Comparison of ENCODE assay signal across 33 mouse cellular contexts in the genomic region with DNA sequence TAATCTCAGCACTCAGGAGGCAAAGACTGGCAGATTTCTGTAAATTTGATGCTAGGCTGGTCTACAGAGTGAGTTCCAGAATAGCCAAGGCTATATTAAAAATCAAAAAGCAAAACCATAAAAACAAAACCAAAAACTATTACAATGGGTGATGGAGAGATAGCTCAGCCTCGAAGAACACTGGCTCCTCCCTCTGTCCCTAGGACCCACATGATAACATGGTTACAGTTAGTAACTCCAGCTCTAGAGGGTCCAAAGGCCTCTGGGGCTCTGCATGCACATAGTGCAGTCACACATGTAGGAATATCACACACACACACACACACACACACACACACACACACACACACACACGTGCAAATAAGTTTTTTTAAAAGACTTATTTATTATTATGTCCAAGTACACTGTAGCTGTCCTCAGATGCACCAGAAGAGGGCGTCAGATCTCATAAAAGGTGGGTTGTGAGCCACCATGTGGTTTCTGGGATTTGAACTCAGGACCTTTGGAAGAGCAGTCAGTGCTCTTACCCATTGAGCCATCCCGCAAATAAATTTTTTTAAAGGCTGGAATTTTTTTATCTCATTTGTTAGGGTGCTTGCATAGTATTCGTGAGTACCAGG. TPM values are rescaled to one million over a fixed set of nuclear protein-coding genes. Genes with fewer than 3 reads are reported as not detected.
DNase-seq lines count a peak whose midpoint lies in the region; ATAC-seq and TF ChIP-seq lines count a peak whose summit lies in the region.
"Had no signal": no experiment of that assay in that cellular context is flagged by ENCODE, and none has a peak within 500 bp of the region (broad histone marks: within the 10 kb centered on the region; RNA-seq: fewer than 3 reads in every experiment).

No protein-coding gene starts in this region.

- no peaks in the 10 kb centered on the region for H3K36me3 ChIP-seq in lung, postnatal 0 days (ENCODE audit: insufficient read depth, low read length)
- H3K36me3 ChIP-seq: heart, embryonic 12.5 days; hindbrain, embryonic 10.5 days; limb, embryonic 12.5 days had no signal

- H3K4me2 ChIP-seq in lung, postnatal 0 days (replicated peaks; ENCODE audit: low read depth, low read length) = no peak overlapping the region
- H3K4me2 ChIP-seq: limb, embryonic 12.5 days had no signal

- ATAC-seq in CD4-positive, CD25-positive, alpha-beta regulatory T cell, adult 4 months = no peak
- ATAC-seq in lung, postnatal 0 days = no peak
- 0 out of 2 replicates have a peak, but pooled peaks have one; percentile 13 for ATAC-seq in megakaryocyte-erythroid progenitor cell, adult 5-6 weeks (replicated peaks; ENCODE audit: low FRiP score, low TSS enrichment, poor library complexity, severe bottlenecking)
- ATAC-seq in granulocyte monocyte progenitor cell, adult 5-6 weeks (replicated peaks; ENCODE audit: poor library complexity, severe bottlenecking) = no peak
- ATAC-seq: forebrain, embryonic 14.5 days; hindbrain, embryonic 16.5 days had no signal

- H3K9ac ChIP-seq in lung, postnatal 0 days (replicated peaks; ENCODE audit: low read depth) = no peak overlapping the region
- H3K9ac ChIP-seq: heart, embryonic 12.5 days; limb, embryonic 12.5 days had no signal

- no peak for TF ChIP-seq EP300 in lung, postnatal 0 days (IDR thresholded peaks at IDR 0.05)

- H3K4me1 ChIP-seq in lung, postnatal 0 days (ENCODE audit: insufficient read depth, low read depth, low read length) = no peaks in the 10 kb centered on the region; the same call in 1 of the 2 replicates

- WGBS in lung, postnatal 0 days = 79% methylated on average over 5 of the region's 5 CpGs

- peak; percentile 35 for DNase-seq in CD4-positive, CD25-positive, alpha-beta regulatory T cell, adult 2 months (ENCODE audit: low read depth, low spot score)
- no peak for DNase-seq in lung, postnatal 0 days (ENCODE audit: low spot score)
- no peak for DNase-seq in lung, postnatal 14 days
- peak; percentile 22 for DNase-seq in MN1 (ENCODE audit: low spot score)
- DNase-seq in kidney, adult 18-20 months = no peak
- DNase-seq: cerebellum, adult 8-10 months; cerebellum, postnatal 36 days; gastrocnemius, postnatal 14 days; heart, adult 18-20 months; heart, postnatal 10 days; kidney, adult 11 months; kidney, postnatal 10 days; lung, adult 2 months; lung, postnatal 36 days; right cerebral cortex, postnatal 14 days; thymus, postnatal 36 days had no signal

- H3K4me3 ChIP-seq in lung, postnatal 0 days (ENCODE audit: low read depth, low read length) = no peak overlapping the region
- H3K4me3 ChIP-seq: hindbrain, embryonic 10.5 days; limb, embryonic 12.5 days had no signal

- H3K27me3 ChIP-seq in lung, postnatal 0 days (replicated peaks; ENCODE audit: insufficient read depth, low read length) = no peaks in the 10 kb centered on the region
- H3K27me3 ChIP-seq: CH12.LX; heart, embryonic 12.5 days; limb, embryonic 12.5 days had no signal

- TF ChIP-seq CTCF in lung, postnatal 0 days (IDR thresholded peaks at IDR 0.05) = 0 out of 2 replicates have a peak, but pooled peaks have one; percentile 16

- no peaks in the 10 kb centered on the region for H3K9me3 ChIP-seq in lung, postnatal 0 days (ENCODE audit: low read length)
- H3K9me3 ChIP-seq: heart, embryonic 12.5 days; hindbrain, embryonic 10.5 days; limb, embryonic 12.5 days had no signal

- no peak overlapping the region for H3K27ac ChIP-seq in lung, postnatal 0 days (ENCODE audit: low read length)
- H3K27ac ChIP-seq: limb, embryonic 12.5 days had no signal

RNA-seq across cellular contexts. Expression of gene Terf2, which starts 13.6 kb away (rescaled TPM):
- polyA plus RNA-seq in CD4-positive, CD25-positive, alpha-beta regulatory T cell, adult 4 months (2017; shearing (Covaris generic)) = 10 to 100 TPM; 11.8 to 14.6 TPM
- polyA plus RNA-seq in lung, postnatal 0 days (2015; fragmentation: Nextera tagmentation; extraction: Ambion mirVana) = 13.1 and 13.2 TPM in 2 replicates
- total RNA-seq in megakaryocyte-erythroid progenitor cell, adult 5-6 weeks (2014; fragmentation: Nextera tagmentation) = 48.8 and 52.7 TPM in 2 replicates
- total RNA-seq in megakaryocyte-erythroid progenitor cell, adult 5-6 weeks (2017) = 25.6 and 39.7 TPM in 2 replicates
- 39.1 and 46.7 TPM in 2 replicates for total RNA-seq in granulocyte monocyte progenitor cell, adult 5-6 weeks (2014; fragmentation: Nextera tagmentation)
- 22.3 and 26.3 TPM in 2 replicates for total RNA-seq in granulocyte monocyte progenitor cell, adult 5-6 weeks (2017)

RNA-seq across cellular contexts. Expression of gene Cyb5b, which starts 40.5 kb away (rescaled TPM):
- 10 to 100 TPM; 33.9 to 42.3 TPM for polyA plus RNA-seq in CD4-positive, CD25-positive, alpha-beta regulatory T cell, adult 4 months (2017; shearing (Covaris generic))
- polyA plus RNA-seq in lung, postnatal 0 days (2015; fragmentation: Nextera tagmentation; extraction: Ambion mirVana) = 58.4 and 63.1 TPM in 2 replicates
- 34.9 and 35.4 TPM in 2 replicates for total RNA-seq in megakaryocyte-erythroid progenitor cell, adult 5-6 weeks (2014; fragmentation: Nextera tagmentation)
- 39.3 and 46.4 TPM in 2 replicates for total RNA-seq in megakaryocyte-erythroid progenitor cell, adult 5-6 weeks (2017)
- 64.4 and 68.5 TPM in 2 replicates for total RNA-seq in granulocyte monocyte progenitor cell, adult 5-6 weeks (2014; fragmentation: Nextera tagmentation)
- total RNA-seq in granulocyte monocyte progenitor cell, adult 5-6 weeks (2017) = 59.0 and 67.4 TPM in 2 replicates

RNA-seq across cellular contexts. Expression of gene Tmed6, which starts 44.5 kb away (rescaled TPM):
- polyA plus RNA-seq in CD4-positive, CD25-positive, alpha-beta regulatory T cell, adult 4 months (2017; shearing (Covaris generic)) = not detected
- 2.3 and 2.4 TPM in 2 replicates for polyA plus RNA-seq in lung, postnatal 0 days (2015; fragmentation: Nextera tagmentation; extraction: Ambion mirVana)
- not detected in 2 replicates for total RNA-seq in megakaryocyte-erythroid progenitor cell, adult 5-6 weeks (2014; fragmentation: Nextera tagmentation)
- not detected in 2 replicates for total RNA-seq in megakaryocyte-erythroid progenitor cell, adult 5-6 weeks (2017)
- total RNA-seq in granulocyte monocyte progenitor cell, adult 5-6 weeks (2014; fragmentation: Nextera tagmentation) = not detected in 2 replicates
- not detected in 2 replicates for total RNA-seq in granulocyte monocyte progenitor cell, adult 5-6 weeks (2017)
- total RNA-seq: adrenal gland, postnatal 14 days; gastrocnemius, postnatal 14 days; heart, adult 18-20 months; heart, postnatal 10 days; layer of hippocampus, adult 18-20 months; layer of hippocampus, postnatal 25 days; left cerebral cortex, postnatal 14 days; monocyte, adult 5-6 weeks; neutrophil, adult 5-6 weeks had no signal
- polyA plus RNA-seq: brain, embryonic 14.5 days; embryonic facial prominence, embryonic 14.5 days; forebrain, embryonic 14.5 days; heart, embryonic 12.5 days; hindbrain, embryonic 10.5 days; hindbrain, embryonic 16.5 days; limb, embryonic 12.5 days had no signal

RNA-seq across cellular contexts. Expression of gene Nip7, which starts 53.2 kb away (rescaled TPM):
- 10 to 100 TPM; 63.5 to 84.9 TPM for polyA plus RNA-seq in CD4-positive, CD25-positive, alpha-beta regulatory T cell, adult 4 months (2017; shearing (Covaris generic))
- polyA plus RNA-seq in lung, postnatal 0 days (2015; fragmentation: Nextera tagmentation; extraction: Ambion mirVana) = 33.5 and 37.3 TPM in 2 replicates
- 47.4 and 67.6 TPM in 2 replicates for total RNA-seq in megakaryocyte-erythroid progenitor cell, adult 5-6 weeks (2014; fragmentation: Nextera tagmentation)
- 34.6 and 51.7 TPM in 2 replicates for total RNA-seq in megakaryocyte-erythroid progenitor cell, adult 5-6 weeks (2017)
- 53.7 and 59.8 TPM in 2 replicates for total RNA-seq in granulocyte monocyte progenitor cell, adult 5-6 weeks (2014; fragmentation: Nextera tagmentation)
- 56.1 and 67.4 TPM in 2 replicates for total RNA-seq in granulocyte monocyte progenitor cell, adult 5-6 weeks (2017)

RNA-seq across cellular contexts. Expression of gene Cog8, which starts 53.4 kb away (rescaled TPM):
- 1 to 10 TPM; 7.6 to 8.7 TPM for polyA plus RNA-seq in CD4-positive, CD25-positive, alpha-beta regulatory T cell, adult 4 months (2017; shearing (Covaris generic))
- 24.3 and 25.9 TPM in 2 replicates for polyA plus RNA-seq in lung, postnatal 0 days (2015; fragmentation: Nextera tagmentation; extraction: Ambion mirVana)
- total RNA-seq in megakaryocyte-erythroid progenitor cell, adult 5-6 weeks (2014; fragmentation: Nextera tagmentation) = 19.8 and 30.3 TPM in 2 replicates
- 22.3 and 25.9 TPM in 2 replicates for total RNA-seq in megakaryocyte-erythroid progenitor cell, adult 5-6 weeks (2017)
- total RNA-seq in granulocyte monocyte progenitor cell, adult 5-6 weeks (2014; fragmentation: Nextera tagmentation) = 17.0 and 23.7 TPM in 2 replicates
- 22.3 and 25.0 TPM in 2 replicates for total RNA-seq in granulocyte monocyte progenitor cell, adult 5-6 weeks (2017)

Comparison
In these comparisons a context has a peak if more than half of its experiments do, and no peak if none do; other contexts are left out.
1. DNase-seq: peak in CD4-positive, CD25-positive, alpha-beta regulatory T cell, adult 2 months (single experiment) and MN1 (single experiment); none in lung, postnatal 0 days (single experiment), lung, postnatal 14 days (single experiment) and kidney, adult 18-20 months (single experiment).